Mouse (Mus musculus): ENCODE data around the gene Pak6. TPM values are rescaled to one million over a fixed set of nuclear protein-coding genes. Genes with fewer than 3 reads are reported as not detected.

Gene Pak6
- polyA plus RNA-seq, 1 experiment from 2014 or later = 5.2 TPM

GRCm38 (mm10) chr2:118744621-118745020, 81.5 kb downstream of the Pak6 start:
- Histone ChIP-seq H3K9me3 (replicated peaks; ENCODE audit: control insufficient read depth, low read length) (no peaks in the 10 kb centered on the region), H3K4me1 (ENCODE audit: control insufficient read depth, insufficient read depth, low read length) (peaks cover 14% of the 10 kb centered on the region; the same call in 1 of the 2 replicates), H3K36me3 (ENCODE audit: control insufficient read depth, insufficient read depth, low read length) (no peaks in the 10 kb centered on the region), H3K27ac (ENCODE audit: low read length) (no peak overlapping the region), H3K4me2 (ENCODE audit: low read depth, low read length) (peak overlapping the region; percentile 95), H3K9ac (ENCODE audit: low read length) (peak overlapping the region; percentile 92; the same call in 1 of the 2 replicates), H3K4me3 (replicated peaks; ENCODE audit: low read length) (no peak overlapping the region), H3K27me3 (ENCODE audit: control insufficient read depth, insufficient read depth, low read length) (peaks cover 6% of the 10 kb centered on the region; the same call in 1 of the 2 replicates)
- no peak for ATAC-seq (ENCODE audit: insufficient read depth, low FRiP score)
- WGBS = 10% methylated on average over 7 of the region's 7 CpGs

- H3K4me2 ChIP-seq (ENCODE audit: low read depth, low read length) = peak within 1 kb of the TSS; percentile 95
- H3K9me3 ChIP-seq (replicated peaks; ENCODE audit: control insufficient read depth, low read length) = no peaks in the 10 kb centered on the region
- peak; percentile 93 for ATAC-seq (ENCODE audit: insufficient read depth, low FRiP score)
- H3K27ac ChIP-seq (ENCODE audit: low read length) = peak within 1 kb of the TSS; percentile 27
- H3K36me3 ChIP-seq (ENCODE audit: control insufficient read depth, insufficient read depth, low read length) = no peaks in the 10 kb centered on the region
- H3K9ac ChIP-seq (ENCODE audit: low read length) = peak within 1 kb of the TSS; percentile 92
- peaks cover 6% of the 10 kb centered on the region; the same call in 1 of the 2 replicates for H3K27me3 ChIP-seq (ENCODE audit: control insufficient read depth, insufficient read depth, low read length)
- peaks cover 19% of the 10 kb centered on the region; the same call in 1 of the 2 replicates for H3K4me1 ChIP-seq (ENCODE audit: control insufficient read depth, insufficient read depth, low read length)
- WGBS = under 1% methylated on average over 52 of the region's 57 CpGs
- H3K4me3 ChIP-seq (replicated peaks; ENCODE audit: low read length) = peak within 1 kb of the TSS; percentile 88
Observed at GRCm38 (mm10) chr2:118745232-118745884, 82.3 kb downstream of the Pak6 start, which contains the start of gene Inafm2. Gene Inafm2, plus strand, starts transcription at chr2:118745758.

GRCm38 (mm10) chr2:118745915-118746901, 83.1 kb downstream of the Pak6 start:
- ATAC-seq (ENCODE audit: insufficient read depth, low FRiP score) = peak; percentile 21; the same call in 1 of the 2 replicates
- Histone ChIP-seq H3K4me1 (ENCODE audit: control insufficient read depth, insufficient read depth, low read length) (peaks cover 22% of the 10 kb centered on the region; the same call in 1 of the 2 replicates), H3K27me3 (ENCODE audit: control insufficient read depth, insufficient read depth, low read length) (peaks cover 6% of the 10 kb centered on the region; the same call in 1 of the 2 replicates), H3K36me3 (ENCODE audit: control insufficient read depth, insufficient read depth, low read length) (no peaks in the 10 kb centered on the region), H3K4me3 (replicated peaks; ENCODE audit: low read length) (peak overlapping the region; percentile 88), H3K27ac (ENCODE audit: low read length) (peak overlapping the region; percentile 27), H3K9ac (ENCODE audit: low read length) (peak overlapping the region; percentile 92), H3K4me2 (ENCODE audit: low read depth, low read length) (peak overlapping the region; percentile 95), H3K9me3 (replicated peaks; ENCODE audit: control insufficient read depth, low read length) (no peaks in the 10 kb centered on the region)
- under 1% methylated on average over 107 of the region's 113 CpGs for WGBS

GRCm38 (mm10) chr2:118747301-118747960, 84.3 kb downstream of the Pak6 start:
- WGBS = 32% methylated on average over 10 of the region's 10 CpGs
- peaks cover 33% of the 10 kb centered on the region for H3K4me1 ChIP-seq (ENCODE audit: control insufficient read depth, insufficient read depth, low read length)
- H3K4me2 ChIP-seq (ENCODE audit: low read depth, low read length) = peak overlapping the region; percentile 95
- peak overlapping the region; percentile 88 for H3K4me3 ChIP-seq (replicated peaks; ENCODE audit: low read length)
- H3K9ac ChIP-seq (ENCODE audit: low read length) = no peak overlapping the region; the same call in 1 of the 2 replicates
- peak overlapping the region; percentile 11; the same call in 1 of the 2 replicates for H3K27ac ChIP-seq (ENCODE audit: low read length)
- H3K9me3 ChIP-seq (replicated peaks; ENCODE audit: control insufficient read depth, low read length) = no peaks in the 10 kb centered on the region
- 0 out of 2 replicates have a peak, but pooled peaks cover 6% of the 10 kb centered on the region for H3K27me3 ChIP-seq (ENCODE audit: control insufficient read depth, insufficient read depth, low read length)
- ATAC-seq (ENCODE audit: insufficient read depth, low FRiP score) = no peak
- no peaks in the 10 kb centered on the region for H3K36me3 ChIP-seq (ENCODE audit: control insufficient read depth, insufficient read depth, low read length)

Other genes starting within 250 kb of the Pak6 start
- 214 and 229 TPM in 2 replicates for gene Srp14, start 183.6 kb upstream of the Pak6 start, polyA plus RNA-seq (2015; fragmentation: Nextera tagmentation; extraction: Ambion mirVana)
- gene Bmf, start 113.6 kb upstream of the Pak6 start, polyA plus RNA-seq (2015; fragmentation: Nextera tagmentation; extraction: Ambion mirVana) = 4.2 and 4.4 TPM in 2 replicates
- 66.2 and 67.4 TPM in 2 replicates for gene Bub1b, start 65.1 kb upstream of the Pak6 start, polyA plus RNA-seq (2015; fragmentation: Nextera tagmentation; extraction: Ambion mirVana)
- 0.06 TPM in 2 replicates for gene Ankrd63, start 40.7 kb downstream of the Pak6 start, polyA plus RNA-seq (2015; fragmentation: Nextera tagmentation; extraction: Ambion mirVana)
- 1.4 and 2.0 TPM in 2 replicates for gene Plcb2, start 65.1 kb downstream of the Pak6 start, polyA plus RNA-seq (2015; fragmentation: Nextera tagmentation; extraction: Ambion mirVana)
- 26.0 and 28.5 TPM in 2 replicates for gene Inafm2, start 82.5 kb downstream of the Pak6 start, polyA plus RNA-seq (2015; fragmentation: Nextera tagmentation; extraction: Ambion mirVana)
- 2.9 and 4.0 TPM in 2 replicates for gene Ccdc9b, start 99.4 kb downstream of the Pak6 start, polyA plus RNA-seq (2015; fragmentation: Nextera tagmentation; extraction: Ambion mirVana)
- gene Phgr1, start 109.5 kb downstream of the Pak6 start, polyA plus RNA-seq (2015; fragmentation: Nextera tagmentation; extraction: Ambion mirVana) = 22.2 and 38.3 TPM in 2 replicates
- gene Disp2, start 116.4 kb downstream of the Pak6 start, polyA plus RNA-seq (2015; fragmentation: Nextera tagmentation; extraction: Ambion mirVana) = 2.1 and 2.5 TPM in 2 replicates
- gene Knstrn, start 150.7 kb downstream of the Pak6 start, polyA plus RNA-seq (2015; fragmentation: Nextera tagmentation; extraction: Ambion mirVana) = 75.0 and 86.7 TPM in 2 replicates
- gene Ivd, start 198.7 kb downstream of the Pak6 start, polyA plus RNA-seq (2015; fragmentation: Nextera tagmentation; extraction: Ambion mirVana) = 64.3 and 65.4 TPM in 2 replicates
- 3.4 and 3.6 TPM in 2 replicates for gene Bahd1, start 237.1 kb downstream of the Pak6 start, polyA plus RNA-seq (2015; fragmentation: Nextera tagmentation; extraction: Ambion mirVana)

Measured in stomach, embryonic 16.5 days (tissue).